Mouse (Mus musculus): Measurements from ENCODE around the gene B4galnt1. TPM values are rescaled to one million over a fixed set of nuclear protein-coding genes. Genes with fewer than 3 reads are reported as not detected.
"Not testable (repeated sequence)": the region's sequence is repeated elsewhere in the genome, so short reads cannot be mapped to it uniquely, and the experiment has no call there.

B4galnt1 gene
- polyA plus RNA-seq, 1 experiment: 76.1 TPM

DNA sequence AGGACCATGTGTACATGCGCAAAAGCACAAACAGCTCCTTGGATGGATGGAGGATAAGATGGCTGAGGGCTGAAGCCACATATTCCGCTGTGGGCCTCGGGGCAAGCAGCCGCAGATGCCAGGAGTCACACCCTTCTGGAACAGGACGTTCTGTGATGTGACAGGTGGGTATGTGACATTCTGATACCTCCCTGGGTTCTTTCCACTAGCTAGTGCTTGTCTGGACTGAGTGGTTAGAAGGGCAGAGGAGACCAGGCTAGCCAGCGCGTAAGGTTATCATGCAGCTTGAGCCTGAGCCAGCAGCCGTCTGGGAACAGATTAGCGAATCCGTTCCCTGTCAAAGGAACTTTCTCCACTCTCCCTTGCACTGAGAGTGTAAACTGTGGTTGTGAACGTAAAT is 24.1 kb upstream of the B4galnt1 start:
- Histone ChIP-seq H3K4me1 (peaks cover 23% of the 10 kb centered on the region), H3K36me3 (replicated peaks; ENCODE audit: low read length) (no peaks in the 10 kb centered on the region), H3K9me3 (peaks cover 8% of the 10 kb centered on the region; the same call in 1 of the 2 replicates), H3K4me3 (replicated peaks) (no peak overlapping the region), H3K27me3 (replicated peaks) (peaks cover 11% of the 10 kb centered on the region)
- TF ChIP-seq GATA1 (IDR thresholded peaks at IDR 0.05; ENCODE audit: borderline replicate concordance, low read length) (no peak), FLI1 (IDR thresholded peaks at IDR 0.05; ENCODE audit: low read length) (no peak)

- Histone ChIP-seq H3K4me3 (replicated peaks) (no peak overlapping the region), H3K36me3 (replicated peaks; ENCODE audit: low read length) (no peaks in the 10 kb centered on the region), H3K4me1 (peaks cover 18% of the 10 kb centered on the region), H3K9me3 (peaks cover 8% of the 10 kb centered on the region; the same call in 1 of the 2 replicates), H3K27me3 (replicated peaks) (peaks cover 11% of the 10 kb centered on the region)
- TF ChIP-seq GATA1 (IDR thresholded peaks at IDR 0.05; ENCODE audit: borderline replicate concordance, low read length) (no peak), FLI1 (IDR thresholded peaks at IDR 0.05; ENCODE audit: low read length) (no peak)
Observed at GRCm38 (mm10) chr10:127141500-127141899, 23.5 kb upstream of the B4galnt1 start.

GRCm38 (mm10) chr10:127143228-127143627 is 21.8 kb upstream of the B4galnt1 start:
- Histone ChIP-seq H3K27me3 (replicated peaks) (peaks cover 12% of the 10 kb centered on the region), H3K36me3 (replicated peaks; ENCODE audit: low read length) (no peaks in the 10 kb centered on the region), H3K9me3 (peaks cover 8% of the 10 kb centered on the region; the same call in 1 of the 2 replicates), H3K4me1 (peaks cover 10% of the 10 kb centered on the region), H3K4me3 (replicated peaks) (no peak overlapping the region)
- TF ChIP-seq FLI1 (IDR thresholded peaks at IDR 0.05; ENCODE audit: low read length) (no peak), GATA1 (IDR thresholded peaks at IDR 0.05; ENCODE audit: borderline replicate concordance, low read length) (no peak)

DNA sequence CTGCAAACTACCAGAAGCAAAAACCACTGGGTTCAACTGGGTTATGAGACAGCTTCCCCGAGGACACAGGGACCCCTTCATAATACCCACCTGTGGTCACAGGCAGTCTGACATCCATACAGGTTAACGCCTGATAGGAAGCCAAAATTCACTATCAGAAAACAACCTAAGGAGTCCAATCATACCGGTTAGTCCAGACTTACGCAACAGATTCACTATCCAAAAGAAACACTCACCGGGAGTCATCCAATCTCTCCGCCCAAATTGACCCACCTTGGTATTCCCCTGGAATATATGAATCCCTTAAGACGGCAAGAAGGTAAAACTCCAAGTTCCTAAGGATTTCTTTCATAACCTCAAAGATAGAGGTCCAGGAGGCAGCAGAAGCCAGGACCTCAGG is 20.5 kb upstream of the B4galnt1 start:
- TF ChIP-seq FLI1 (IDR thresholded peaks at IDR 0.05; ENCODE audit: low read length) (no peak), GATA1 (IDR thresholded peaks at IDR 0.05; ENCODE audit: borderline replicate concordance, low read length) (no peak)
- H3K4me1 ChIP-seq: peaks cover 10% of the 10 kb centered on the region
- peaks cover 12% of the 10 kb centered on the region for H3K27me3 ChIP-seq (replicated peaks)
- H3K36me3 ChIP-seq (replicated peaks; ENCODE audit: low read length): no peaks in the 10 kb centered on the region
- H3K4me3 ChIP-seq (replicated peaks): no peak overlapping the region
- peaks cover 8% of the 10 kb centered on the region; the same call in 1 of the 2 replicates for H3K9me3 ChIP-seq

GRCm38 (mm10) chr10:127145303-127145702 is 19.7 kb upstream of the B4galnt1 start:
- Histone ChIP-seq H3K36me3 (replicated peaks; ENCODE audit: low read length) (no peaks in the 10 kb centered on the region), H3K4me1 (peaks cover 18% of the 10 kb centered on the region), H3K9me3 (peaks cover 8% of the 10 kb centered on the region; the same call in 1 of the 2 replicates), H3K4me3 (replicated peaks) (no peak overlapping the region), H3K27me3 (replicated peaks) (peaks cover 12% of the 10 kb centered on the region)
- no peak for TF ChIP-seq GATA1 (IDR thresholded peaks at IDR 0.05; ENCODE audit: borderline replicate concordance, low read length)
- TF ChIP-seq FLI1 (IDR thresholded peaks at IDR 0.05; ENCODE audit: low read length): no peak

DNA sequence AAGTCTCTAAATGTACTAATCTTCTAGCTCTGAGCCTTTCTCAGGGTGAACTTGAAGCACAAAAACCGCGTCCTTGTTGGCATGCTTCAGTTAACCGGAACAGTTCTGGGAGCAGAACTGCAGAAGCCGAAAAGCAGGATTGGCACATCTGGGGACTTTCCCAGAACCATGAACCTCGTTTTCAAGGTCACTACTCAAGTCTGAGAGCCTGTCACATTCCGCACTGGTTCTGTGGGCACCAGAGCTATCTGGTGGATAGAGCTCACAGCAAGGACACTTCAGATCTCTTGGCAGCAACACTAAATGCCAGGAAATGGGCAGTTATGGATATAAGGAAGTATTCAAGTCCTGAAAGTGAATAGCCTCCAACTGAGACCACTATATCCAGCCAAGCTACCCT is 17.9 kb upstream of the B4galnt1 start:
- H3K36me3 ChIP-seq (replicated peaks; ENCODE audit: low read length): no peaks in the 10 kb centered on the region
- H3K4me1 ChIP-seq: peaks cover 22% of the 10 kb centered on the region
- TF ChIP-seq GATA1 (IDR thresholded peaks at IDR 0.05; ENCODE audit: borderline replicate concordance, low read length): no peak
- no peak for TF ChIP-seq FLI1 (IDR thresholded peaks at IDR 0.05; ENCODE audit: low read length)
- H3K27me3 ChIP-seq (replicated peaks): peaks cover 4% of the 10 kb centered on the region
- H3K9me3 ChIP-seq: peaks cover 8% of the 10 kb centered on the region; the same call in 1 of the 2 replicates
- no peak overlapping the region for H3K4me3 ChIP-seq (replicated peaks)

GRCm38 (mm10) chr10:127150471-127150872 is 14.6 kb upstream of the B4galnt1 start:
- Histone ChIP-seq H3K4me1 (peaks cover 22% of the 10 kb centered on the region), H3K9me3 (0 out of 2 replicates have a peak, but pooled peaks cover 4% of the 10 kb centered on the region), H3K27me3 (replicated peaks) (peaks cover 4% of the 10 kb centered on the region), H3K4me3 (replicated peaks) (peak overlapping the region; percentile 68), H3K36me3 (replicated peaks; ENCODE audit: low read length) (no peaks in the 10 kb centered on the region)
- TF ChIP-seq FLI1 (IDR thresholded peaks at IDR 0.05; ENCODE audit: low read length): no peak
- TF ChIP-seq GATA1 (IDR thresholded peaks at IDR 0.05; ENCODE audit: borderline replicate concordance, low read length): no peak

GRCm38 (mm10) chr10:127151233-127151632 is 13.8 kb upstream of the B4galnt1 start:
- H3K9me3 ChIP-seq; H3K4me3 ChIP-seq (replicated peaks); H3K27me3 ChIP-seq (replicated peaks); H3K36me3 ChIP-seq (replicated peaks; ENCODE audit: low read length): not testable (repeated sequence)
- peaks cover 22% of the 10 kb centered on the region for H3K4me1 ChIP-seq

GRCm38 (mm10) chr10:127152556-127152955 is 12.5 kb upstream of the B4galnt1 start:
- H3K36me3 ChIP-seq (replicated peaks; ENCODE audit: low read length); H3K27me3 ChIP-seq (replicated peaks); H3K9me3 ChIP-seq; H3K4me3 ChIP-seq (replicated peaks): not testable (repeated sequence)
- peaks cover 19% of the 10 kb centered on the region for H3K4me1 ChIP-seq

DNA sequence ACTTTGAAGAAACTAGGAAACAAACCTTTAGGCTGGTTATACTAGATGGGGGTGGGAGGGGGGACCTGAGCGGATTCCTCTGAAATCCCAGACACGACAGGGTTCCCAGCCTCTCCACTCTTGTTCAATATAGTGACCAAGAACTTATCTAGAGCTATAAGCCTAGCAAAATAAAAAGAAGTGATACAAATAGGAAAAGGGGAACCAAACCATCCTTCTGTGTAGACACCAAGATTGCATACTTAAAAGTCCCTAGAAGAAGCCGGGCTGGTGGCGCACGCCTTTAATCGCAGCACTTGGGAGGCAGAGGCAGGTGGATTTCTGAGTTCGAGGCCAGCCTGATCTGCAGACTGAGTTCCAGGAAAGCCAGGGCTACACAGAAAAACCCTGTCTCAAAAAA is 11.7 kb upstream of the B4galnt1 start:
- Histone ChIP-seq H3K4me1 (peaks cover 19% of the 10 kb centered on the region), H3K9me3 (0 out of 2 replicates have a peak, but pooled peaks cover 4% of the 10 kb centered on the region), H3K27me3 (replicated peaks) (peaks cover 2% of the 10 kb centered on the region), H3K36me3 (replicated peaks; ENCODE audit: low read length) (no peaks in the 10 kb centered on the region), H3K4me3 (replicated peaks) (no peak overlapping the region)
- TF ChIP-seq GATA1 (IDR thresholded peaks at IDR 0.05; ENCODE audit: borderline replicate concordance, low read length) (no peak), FLI1 (IDR thresholded peaks at IDR 0.05; ENCODE audit: low read length) (no peak)

GRCm38 (mm10) chr10:127154241-127154640 is 10.8 kb upstream of the B4galnt1 start:
- peaks cover 2% of the 10 kb centered on the region for H3K27me3 ChIP-seq (replicated peaks)
- TF ChIP-seq GATA1 (IDR thresholded peaks at IDR 0.05; ENCODE audit: borderline replicate concordance, low read length) (no peak), FLI1 (IDR thresholded peaks at IDR 0.05; ENCODE audit: low read length) (no peak)
- H3K4me3 ChIP-seq (replicated peaks): no peak overlapping the region
- peaks cover 19% of the 10 kb centered on the region for H3K4me1 ChIP-seq
- H3K9me3 ChIP-seq: 0 out of 2 replicates have a peak, but pooled peaks cover 4% of the 10 kb centered on the region
- H3K36me3 ChIP-seq (replicated peaks; ENCODE audit: low read length): no peaks in the 10 kb centered on the region
